Mouse (Mus musculus): Measurements from ENCODE around the gene Grb14.

Grb14 gene

GRCm38 (mm10) chr2:64974549-64974948 is 50.2 kb downstream of the Grb14 start:
- DNase-seq (ENCODE audit: low spot score), result no peak

GRCm38 (mm10) chr2:64973819-64974441 is 50.9 kb downstream of the Grb14 start:
- DNase-seq (ENCODE audit: low spot score), result no peak

- DNase-seq (ENCODE audit: low spot score), result no peak
These were observed 51.7 kb downstream of the Grb14 start for GRCm38 (mm10) chr2:64973125-64973524.

GRCm38 (mm10) chr2:64971828-64972227 is 53.0 kb downstream of the Grb14 start:
- DNase-seq (ENCODE audit: low spot score), result no peak

GRCm38 (mm10) chr2:64970992-64971391 is 53.8 kb downstream of the Grb14 start:
- no peak for DNase-seq (ENCODE audit: low spot score)

GRCm38 (mm10) chr2:64966893-64967444 is 57.8 kb downstream of the Grb14 start:
- no peak for DNase-seq (ENCODE audit: low spot score)

- DNase-seq (ENCODE audit: low spot score), result peak; percentile 38
These were observed 58.5 kb downstream of the Grb14 start for GRCm38 (mm10) chr2:64966323-64966722.

- DNase-seq (ENCODE audit: low spot score), result no peak
These were observed 59.4 kb downstream of the Grb14 start for GRCm38 (mm10) chr2:64965227-64965864.

GRCm38 (mm10) chr2:64962196-64962595 is 62.6 kb downstream of the Grb14 start:
- DNase-seq (ENCODE audit: low spot score), result no peak

GRCm38 (mm10) chr2:64961381-64961780 is 63.4 kb downstream of the Grb14 start:
- no peak for DNase-seq (ENCODE audit: low spot score)

- no peak for DNase-seq (ENCODE audit: low spot score)
These were observed 65.1 kb downstream of the Grb14 start for GRCm38 (mm10) chr2:64959657-64960056.

GRCm38 (mm10) chr2:64955441-64955840 is 69.3 kb downstream of the Grb14 start:
- no peak for DNase-seq (ENCODE audit: low spot score)

- no peak for DNase-seq (ENCODE audit: low spot score)
These were observed 75.6 kb downstream of the Grb14 start for GRCm38 (mm10) chr2:64949210-64949609.

GRCm38 (mm10) chr2:64948418-64949169 is 76.2 kb downstream of the Grb14 start:
- no peak for DNase-seq (ENCODE audit: low spot score)

GRCm38 (mm10) chr2:64947484-64947883 is 77.3 kb downstream of the Grb14 start:
- DNase-seq (ENCODE audit: low spot score), result no peak

GRCm38 (mm10) chr2:64920879-64921278 is 103.9 kb downstream of the Grb14 start:
- DNase-seq (ENCODE audit: low spot score), result no peak

- no peak for DNase-seq (ENCODE audit: low spot score)
These were observed 109.3 kb downstream of the Grb14 start for GRCm38 (mm10) chr2:64915448-64915847.

- DNase-seq (ENCODE audit: low spot score), result no peak
These were observed 119.9 kb downstream of the Grb14 start for GRCm38 (mm10) chr2:64904877-64905276.

GRCm38 (mm10) chr2:64897844-64898243 is 126.9 kb downstream of the Grb14 start:
- DNase-seq (ENCODE audit: low spot score), result no peak

- DNase-seq (ENCODE audit: low spot score), result no peak
These were observed 131.6 kb downstream of the Grb14 start for GRCm38 (mm10) chr2:64893233-64893632.

GRCm38 (mm10) chr2:64887098-64887757 is 137.6 kb downstream of the Grb14 start:
- DNase-seq (ENCODE audit: low spot score), result no peak

- peak; percentile 15 for DNase-seq (ENCODE audit: low spot score)
These were observed 139.1 kb downstream of the Grb14 start for GRCm38 (mm10) chr2:64885696-64886095.

All from ovary, postnatal 36 days (tissue).